Mouse (Mus musculus) intestine, postnatal 0 days (tissue): ENCODE measurements around the gene Dhx8. TPM values are rescaled to one million over a fixed set of nuclear protein-coding genes. Genes with fewer than 3 reads are reported as not detected.

ENCODE experiments used
- ATAC-seq: fragments of 200-750 bp; cut with Nextera tagmentation; 2 replicates; pipeline ENCODE4 v1.8.0; 2017; ENCODE audit warnings: mild to moderate bottlenecking, moderate TSS enrichment, moderate library complexity
- H3K27ac ChIP-seq: fragments of 300-500 bp; sonication (generic); 2 replicates; pipeline ENCODE4 v1.5.1; 2014; ENCODE audit warnings: mild to moderate bottlenecking, low read depth, low read length, moderate library complexity
- H3K27me3 ChIP-seq: fragments of 300-500 bp; sonication (generic); replicated peaks from 2 replicates; pipeline ENCODE4 v1.6.1; 2014; ENCODE audit warnings: low read length, mixed read lengths; ENCODE audit not compliant: control insufficient read depth, insufficient read depth
- H3K36me3 ChIP-seq: fragments of 300-500 bp; sonication (generic); 2 replicates; pipeline ENCODE4 v1.6.1; 2014; ENCODE audit warnings: mild to moderate bottlenecking, moderate library complexity; ENCODE audit not compliant: control insufficient read depth, insufficient read depth
- H3K4me1 ChIP-seq: fragments of 300-500 bp; sonication (generic); replicated peaks from 2 replicates; pipeline ENCODE4 v1.6.1; 2014; ENCODE audit warnings: antibody characterized with exemption, low read length, mixed read lengths; ENCODE audit not compliant: control insufficient read depth, insufficient read depth
- H3K4me2 ChIP-seq: fragments of 300-500 bp; sonication (generic); replicated peaks from 2 replicates; pipeline ENCODE4 v1.6.1; 2014; ENCODE audit warnings: low read depth, mild to moderate bottlenecking, moderate library complexity
- H3K4me3 ChIP-seq: fragments of 300-500 bp; sonication (generic); 2 replicates; pipeline ENCODE4 v1.5.1; 2014; ENCODE audit warnings: low read depth, low read length
- H3K9ac ChIP-seq: fragments of 300-500 bp; sonication (generic); 2 replicates; pipeline ENCODE4 v1.6.1; 2014; ENCODE audit warnings: mild to moderate bottlenecking, low read depth, low read length
- H3K9me3 ChIP-seq: fragments of 300-500 bp; sonication (generic); 2 replicates; pipeline ENCODE4 v1.6.1; 2016; ENCODE audit warnings: mixed run types; ENCODE audit not compliant: control insufficient read depth
- CTCF ChIP-seq: sonication (generic); IDR thresholded peaks from 2 replicates; pipeline ENCODE4 v1.5.1; 2016; ENCODE audit warnings: low read depth, mild to moderate bottlenecking, control low read depth, antibody characterized with exemption, moderate library complexity
- WGBS: fragments of 180-500 bp; shearing (Covaris S2); extraction: QIAGEN DNeasy Blood & Tissue Kit; methylation state at CpG from one replicate; pipeline ENCODE4 v1.1.7; 2014; 5-methylcytosine and 5-hydroxymethylcytosine counted together
- polyA plus RNA-seq: library from polyadenylated mRNA; unstranded; fragments of >200 nt; fragmentation: Nextera tagmentation; extraction: Ambion mirVana; gene quantifications from 2 replicates; pipeline ENCODE4 v1.2.1, GENCODE M21; 2015

Gene Dhx8
- polyA plus RNA-seq, 1 experiment from 2014 or later: 11.6 TPM

DNA sequence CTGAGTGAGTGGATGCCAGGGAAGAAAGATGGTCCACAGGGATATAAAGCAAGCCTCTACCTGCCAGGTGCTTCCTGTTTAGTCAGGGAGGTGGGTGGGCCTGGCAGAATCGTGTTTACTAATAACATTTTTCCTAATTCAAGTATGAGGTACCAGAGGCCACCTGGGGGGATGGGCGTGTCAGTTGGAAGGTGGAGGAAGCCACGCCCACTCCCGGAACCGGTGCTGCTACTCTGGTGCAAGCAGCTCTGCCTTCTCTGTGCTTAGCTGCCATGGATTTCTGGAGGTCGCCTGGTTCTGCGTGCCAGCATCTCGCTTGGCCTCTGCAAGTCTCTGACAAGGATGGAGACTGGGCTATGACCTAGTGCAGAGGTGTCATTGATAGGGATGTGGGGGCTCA lies 65.4 kb downstream of the Dhx8 start:
- no peaks in the 10 kb centered on the region for H3K27me3 ChIP-seq
- H3K4me2 ChIP-seq: no peak overlapping the region
- no peak overlapping the region for H3K4me3 ChIP-seq
- H3K36me3 ChIP-seq: no peaks in the 10 kb centered on the region
- H3K4me1 ChIP-seq: no peaks in the 10 kb centered on the region
- no peak overlapping the region for H3K27ac ChIP-seq
- no peak for ATAC-seq
- WGBS: 28% methylated on average over 8 of the region's 8 CpGs
- TF ChIP-seq CTCF: no peak
- no peak overlapping the region for H3K9ac ChIP-seq
- no peaks in the 10 kb centered on the region for H3K9me3 ChIP-seq

GRCm38 (mm10) chr11:101801386-101801785 lies 68.7 kb downstream of the Dhx8 start:
- ATAC-seq: no peak
- Histone ChIP-seq H3K9me3 (no peaks in the 10 kb centered on the region), H3K36me3 (no peaks in the 10 kb centered on the region), H3K4me1 (no peaks in the 10 kb centered on the region), H3K9ac (no peak overlapping the region), H3K4me2 (no peak overlapping the region), H3K27me3 (no peaks in the 10 kb centered on the region), H3K27ac (no peak overlapping the region), H3K4me3 (no peak overlapping the region)
- no peak for TF ChIP-seq CTCF
- 27% methylated on average over 5 of the region's 5 CpGs for WGBS

DNA sequence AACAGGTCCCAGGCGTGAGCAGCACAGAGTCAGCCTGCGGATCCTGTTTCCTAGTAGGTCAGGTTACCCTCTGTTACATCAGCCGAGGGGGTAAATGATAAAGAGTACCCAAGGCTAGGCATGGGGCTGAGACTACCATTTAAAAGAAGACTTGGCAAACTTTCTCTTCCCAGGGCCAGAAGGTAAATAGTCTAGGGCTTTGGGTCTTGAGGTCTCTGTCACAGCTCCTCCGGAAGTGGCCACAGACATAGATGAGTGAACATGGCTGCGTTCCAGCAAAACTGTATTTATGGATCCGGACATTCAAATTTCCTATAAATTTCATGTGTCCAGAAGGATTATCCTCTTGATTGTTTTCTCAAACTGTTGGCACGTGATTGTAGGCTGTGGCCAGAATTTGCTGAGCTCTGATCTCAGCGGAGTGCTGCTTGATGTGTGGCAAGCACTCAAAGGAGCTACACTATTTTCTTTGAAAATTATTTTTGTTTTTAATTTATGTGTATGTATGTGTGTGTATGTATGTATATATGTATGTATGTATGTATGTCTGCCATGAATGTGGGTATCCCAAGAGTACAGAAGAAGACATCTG lies 72.5 kb downstream of the Dhx8 start:
- ATAC-seq: no peak

DNA sequence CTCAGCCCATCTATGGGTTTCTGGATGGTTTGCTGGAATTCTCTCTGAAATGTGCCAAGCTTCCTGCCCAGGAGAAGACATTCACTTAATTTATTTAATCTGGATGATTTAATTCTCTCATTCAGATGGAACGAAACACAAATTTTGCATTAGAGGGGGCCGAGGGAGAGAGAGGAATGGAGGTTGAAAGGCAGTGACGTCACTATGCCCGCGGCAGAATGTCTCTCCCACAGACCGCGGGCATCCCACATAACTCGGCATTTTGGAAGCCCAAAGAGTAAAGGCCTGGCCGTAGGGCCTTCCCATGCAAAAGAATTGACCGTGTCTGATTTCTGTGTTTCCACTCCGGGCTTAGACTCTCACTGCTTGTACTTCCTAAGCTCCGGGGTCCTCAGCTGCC lies 74.0 kb downstream of the Dhx8 start:
- Histone ChIP-seq H3K9me3 (no peaks in the 10 kb centered on the region), H3K4me3 (no peak overlapping the region), H3K4me1 (no peaks in the 10 kb centered on the region), H3K9ac (no peak overlapping the region), H3K36me3 (no peaks in the 10 kb centered on the region), H3K27me3 (no peaks in the 10 kb centered on the region), H3K4me2 (no peak overlapping the region), H3K27ac (no peak overlapping the region)
- ATAC-seq: no peak
- no peak for TF ChIP-seq CTCF
- WGBS: 67% methylated on average over 12 of the region's 12 CpGs

More for the DNA sequence above, 72.5 kb downstream of the Dhx8 start:
- H3K27me3 ChIP-seq: no peaks in the 10 kb centered on the region
- no peaks in the 10 kb centered on the region for H3K36me3 ChIP-seq
- no peak overlapping the region for H3K4me3 ChIP-seq
- H3K4me2 ChIP-seq: no peak overlapping the region
- H3K9ac ChIP-seq: no peak overlapping the region
- TF ChIP-seq CTCF: no peak
- no peaks in the 10 kb centered on the region for H3K4me1 ChIP-seq
- no peaks in the 10 kb centered on the region for H3K9me3 ChIP-seq
- WGBS: 72% methylated on average over 8 of the region's 8 CpGs
- no peak overlapping the region for H3K27ac ChIP-seq

DNA sequence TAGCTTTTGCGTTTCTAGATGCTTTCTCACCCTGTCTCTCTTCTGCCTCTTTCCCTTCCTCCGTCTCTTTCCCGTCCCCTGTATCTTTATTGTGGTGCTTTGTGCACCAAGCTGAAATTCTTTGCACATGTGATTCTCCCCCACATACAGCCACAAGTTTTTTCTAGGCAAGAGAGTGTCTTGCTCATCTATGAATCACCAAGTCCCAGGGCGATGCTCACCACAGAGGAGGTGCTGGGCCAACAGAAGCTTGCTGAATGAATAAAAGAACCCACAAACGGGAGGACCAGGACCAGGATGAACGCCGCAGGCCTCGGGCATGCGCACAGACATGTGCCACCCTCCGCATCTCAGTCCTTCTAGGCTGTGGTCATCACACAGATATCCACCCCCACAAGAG lies 74.5 kb downstream of the Dhx8 start:
- no peak overlapping the region for H3K4me2 ChIP-seq
- no peak overlapping the region for H3K4me3 ChIP-seq
- WGBS: 88% methylated on average over 10 of the region's 10 CpGs
- no peaks in the 10 kb centered on the region for H3K27me3 ChIP-seq
- H3K9me3 ChIP-seq: no peaks in the 10 kb centered on the region
- no peak for ATAC-seq
- no peak overlapping the region for H3K27ac ChIP-seq
- no peak for TF ChIP-seq CTCF
- no peak overlapping the region for H3K9ac ChIP-seq
- no peaks in the 10 kb centered on the region for H3K36me3 ChIP-seq
- H3K4me1 ChIP-seq: no peaks in the 10 kb centered on the region

- Histone ChIP-seq H3K4me2 (peak overlapping the region; percentile 35; the same call in 1 of the 2 replicates), H3K36me3 (no peaks in the 10 kb centered on the region), H3K27ac (no peak overlapping the region; the same call in 1 of the 2 replicates), H3K27me3 (no peaks in the 10 kb centered on the region), H3K4me3 (no peak overlapping the region), H3K4me1 (no peaks in the 10 kb centered on the region), H3K9ac (no peak overlapping the region), H3K9me3 (no peaks in the 10 kb centered on the region)
- peak; percentile 76 for ATAC-seq
- WGBS: 20% methylated on average over 15 of the region's 15 CpGs
- TF ChIP-seq CTCF: no peak
These were observed 76.5 kb downstream of the Dhx8 start for GRCm38 (mm10) chr11:101809060-101809828.
